Mouse (Mus musculus): ENCODE measurements around the gene Shq1. TPM values are rescaled to one million over a fixed set of nuclear protein-coding genes. Genes with fewer than 3 reads are reported as not detected.

The Shq1 gene
- polyA plus RNA-seq, 1 experiment = 3.8 TPM

DNA sequence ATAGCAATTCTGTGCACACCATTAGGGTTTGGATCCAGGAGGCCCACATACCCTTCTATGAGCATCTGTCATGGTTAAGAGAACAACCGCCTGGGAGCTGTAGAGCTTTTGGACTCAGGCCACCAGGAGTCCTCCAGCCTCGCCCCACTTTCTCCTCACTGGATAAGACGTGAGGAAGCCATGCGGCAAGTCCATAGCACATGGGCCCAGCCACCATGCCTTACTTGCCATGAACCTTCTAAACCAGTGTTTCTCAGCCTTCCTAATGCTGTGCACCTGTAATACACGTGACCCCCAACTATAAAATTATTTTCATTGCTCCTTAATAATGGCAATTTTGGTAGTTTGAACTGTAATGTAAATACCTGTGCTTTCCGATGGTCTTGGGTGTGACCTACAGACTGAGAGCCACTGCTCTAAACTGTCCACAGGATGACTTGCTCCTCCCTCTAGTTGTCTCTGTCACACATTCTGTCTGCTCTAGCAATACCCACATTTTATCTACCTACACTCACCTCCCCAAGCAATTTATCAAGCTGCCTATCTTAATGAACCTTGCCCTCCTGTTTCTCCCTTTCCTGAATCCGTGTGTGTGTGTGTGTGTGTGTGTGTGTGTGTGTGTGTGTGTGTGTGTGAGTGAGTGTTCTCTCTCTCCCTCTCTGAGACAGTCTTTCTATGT lies 59.9 kb downstream of the Shq1 start:
- 69% methylated on average over 7 of the region's 7 CpGs for WGBS
- no peak for DNase-seq (ENCODE audit: low read depth, low spot score)

GRCm38 (mm10) chr6:100610182-100610581 lies 60.8 kb downstream of the Shq1 start:
- 67% methylated on average over 8 of the region's 8 CpGs for WGBS
- no peak for DNase-seq (ENCODE audit: low read depth, low spot score)

DNA sequence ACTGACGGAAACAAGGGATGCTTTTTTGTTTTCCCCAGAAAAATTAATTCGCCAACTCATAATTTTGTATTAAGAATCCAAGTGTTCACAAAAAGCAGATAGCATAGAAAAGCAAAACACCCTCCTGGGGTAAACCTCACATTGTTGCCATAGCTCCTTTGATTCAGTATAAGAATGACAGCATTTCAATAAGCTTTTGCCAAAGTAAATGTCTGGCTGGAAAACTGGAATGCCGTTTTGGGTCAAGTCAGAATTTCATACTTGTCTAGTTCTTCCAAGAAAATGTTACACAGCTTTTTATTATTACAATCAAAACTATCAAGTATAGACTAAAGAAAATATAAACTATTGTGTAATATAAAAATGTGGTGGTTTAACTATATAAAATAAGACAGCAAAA lies 61.7 kb downstream of the Shq1 start:
- WGBS = 92% methylated on average over 3 of the region's 3 CpGs
- no peak for DNase-seq (ENCODE audit: low read depth, low spot score)

DNA sequence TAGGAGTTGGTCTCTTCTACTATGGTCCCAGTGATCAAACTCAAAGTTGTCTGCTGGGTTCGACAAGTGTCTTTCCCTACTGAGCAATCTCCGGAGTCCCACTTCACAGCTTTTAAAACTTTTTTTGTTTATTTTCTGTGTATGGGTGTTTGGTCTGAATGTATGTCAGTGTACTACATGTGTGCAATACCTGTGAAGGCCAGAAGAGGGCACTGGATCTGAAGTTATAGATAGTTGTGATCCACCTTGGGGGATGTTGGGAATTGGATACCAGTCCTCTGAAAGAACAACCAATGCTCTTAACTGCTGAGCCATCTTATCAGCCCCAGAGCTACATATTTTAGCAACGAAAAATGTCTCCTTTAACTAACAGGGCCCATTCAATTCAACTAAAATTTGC lies 62.5 kb downstream of the Shq1 start:
- 95% methylated on average over 3 of the region's 3 CpGs for WGBS

GRCm38 (mm10) chr6:100606805-100607204 lies 64.2 kb downstream of the Shq1 start:
- DNase-seq (ENCODE audit: low read depth, low spot score) = no peak
- WGBS = 82% methylated on average over 4 of the region's 4 CpGs

More for the DNA sequence above, 62.5 kb downstream of the Shq1 start:
- DNase-seq (ENCODE audit: low read depth, low spot score) = peak; percentile 4

- no peak for DNase-seq (ENCODE audit: low read depth, low spot score)
- 76% methylated on average over 6 of the region's 6 CpGs for WGBS
Observed at GRCm38 (mm10) chr6:100603702-100604101, 67.3 kb downstream of the Shq1 start.

DNA sequence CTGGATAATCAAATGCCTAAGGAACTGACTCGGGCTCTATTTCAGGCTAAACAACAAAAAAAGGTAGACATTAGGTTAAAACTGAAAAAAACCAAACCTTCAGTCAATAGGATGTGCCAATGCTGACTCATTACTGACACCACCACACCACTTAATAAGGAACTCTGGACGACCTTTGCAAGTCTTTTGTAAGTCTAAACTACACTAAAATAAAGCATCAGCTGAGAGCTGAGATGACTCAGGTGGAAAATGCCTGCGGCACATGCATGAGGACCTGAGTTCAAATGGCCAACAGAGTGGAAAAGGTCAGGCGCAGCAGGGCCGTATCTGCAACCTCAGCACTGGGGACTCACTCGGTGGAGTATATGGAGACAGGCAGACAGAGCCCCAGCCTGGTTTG lies 69.3 kb downstream of the Shq1 start:
- WGBS = 83% methylated on average over 6 of the region's 6 CpGs
- DNase-seq (ENCODE audit: low read depth, low spot score) = no peak

DNA sequence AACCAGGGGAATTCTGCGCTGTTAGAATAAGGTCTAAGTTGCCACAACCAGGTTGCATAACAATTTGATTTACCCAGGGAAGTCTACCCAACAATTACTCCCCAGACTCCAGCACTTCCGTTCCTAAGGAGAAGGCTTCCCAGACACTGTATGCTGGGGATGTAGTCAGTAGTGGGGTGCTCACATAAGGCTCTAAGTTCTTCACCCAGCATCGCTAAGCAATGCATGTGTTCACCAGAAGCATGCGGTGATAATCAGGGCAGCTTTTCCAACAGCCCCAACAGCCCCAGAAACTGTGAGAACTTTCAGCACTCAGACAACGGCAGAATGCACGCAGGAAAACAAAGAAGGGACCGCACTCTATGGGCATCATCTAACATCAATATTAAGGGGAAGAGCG lies 77.1 kb downstream of the Shq1 start:
- DNase-seq (ENCODE audit: low read depth, low spot score) = no peak
- WGBS = 93% methylated on average over 8 of the region's 8 CpGs

GRCm38 (mm10) chr6:100592991-100593390 lies 78.0 kb downstream of the Shq1 start:
- WGBS = 69% methylated on average over 7 of the region's 7 CpGs
- no peak for DNase-seq (ENCODE audit: low read depth, low spot score)

- 81% methylated on average over 4 of the region's 4 CpGs for WGBS
- DNase-seq (ENCODE audit: low read depth, low spot score) = no peak
Observed at GRCm38 (mm10) chr6:100590602-100591001, 80.4 kb downstream of the Shq1 start.

GRCm38 (mm10) chr6:100588876-100589275 lies 82.1 kb downstream of the Shq1 start:
- no peak for DNase-seq (ENCODE audit: low read depth, low spot score)
- 61% methylated on average over 3 of the region's 3 CpGs for WGBS

- 91% methylated on average over 5 of the region's 5 CpGs for WGBS
- DNase-seq (ENCODE audit: low read depth, low spot score) = no peak
Observed at GRCm38 (mm10) chr6:100586758-100587157, 84.2 kb downstream of the Shq1 start.

DNA sequence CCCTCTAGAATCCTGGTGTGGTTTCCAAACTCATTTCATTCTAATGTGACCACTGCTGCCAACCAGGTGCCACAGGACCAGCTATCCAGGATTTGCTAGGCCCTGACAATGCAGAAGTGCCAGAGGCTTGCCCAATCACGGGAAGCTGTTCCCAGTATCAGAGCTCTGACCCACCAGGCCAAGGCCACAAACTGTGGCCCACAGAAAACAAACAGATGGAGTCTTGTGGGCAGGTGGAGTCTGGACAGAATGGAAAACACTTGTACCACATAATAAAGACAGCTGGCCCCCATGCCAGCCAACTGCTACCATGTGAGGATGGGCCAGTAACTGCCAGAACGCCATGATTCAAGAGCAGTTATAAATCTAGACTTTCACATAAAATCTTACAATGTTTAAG lies 89.0 kb downstream of the Shq1 start:
- no peak for DNase-seq (ENCODE audit: low read depth, low spot score)
- 91% methylated on average over 2 of the region's 2 CpGs for WGBS

- DNase-seq (ENCODE audit: low read depth, low spot score) = no peak
Observed at GRCm38 (mm10) chr6:100581056-100581455, 89.9 kb downstream of the Shq1 start.

GRCm38 (mm10) chr6:100577590-100577989 lies 93.4 kb downstream of the Shq1 start:
- 96% methylated on average over 6 of the region's 6 CpGs for WGBS
- DNase-seq (ENCODE audit: low read depth, low spot score) = no peak

DNA sequence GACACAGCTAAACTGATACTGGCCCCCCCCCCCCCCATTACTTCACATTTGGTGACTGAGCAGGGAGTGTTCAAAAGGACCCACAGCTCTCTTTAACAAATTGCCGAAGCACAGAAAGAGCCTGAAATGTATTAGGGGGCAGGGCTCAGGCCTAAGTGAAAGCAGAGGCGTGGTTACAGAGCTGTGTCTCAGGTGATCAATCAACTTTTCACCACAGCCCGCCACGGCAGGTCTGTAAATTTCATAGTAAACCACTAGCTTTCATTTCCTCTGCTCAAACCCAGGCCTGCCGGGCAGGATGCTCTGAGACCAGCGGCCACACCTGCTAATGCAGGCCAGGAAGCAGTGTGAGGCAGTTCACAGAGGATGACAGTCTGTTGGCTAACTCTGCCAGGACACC lies 94.8 kb downstream of the Shq1 start:
- no peak for DNase-seq (ENCODE audit: low read depth, low spot score)
- WGBS = 57% methylated on average over 6 of the region's 6 CpGs

DNA sequence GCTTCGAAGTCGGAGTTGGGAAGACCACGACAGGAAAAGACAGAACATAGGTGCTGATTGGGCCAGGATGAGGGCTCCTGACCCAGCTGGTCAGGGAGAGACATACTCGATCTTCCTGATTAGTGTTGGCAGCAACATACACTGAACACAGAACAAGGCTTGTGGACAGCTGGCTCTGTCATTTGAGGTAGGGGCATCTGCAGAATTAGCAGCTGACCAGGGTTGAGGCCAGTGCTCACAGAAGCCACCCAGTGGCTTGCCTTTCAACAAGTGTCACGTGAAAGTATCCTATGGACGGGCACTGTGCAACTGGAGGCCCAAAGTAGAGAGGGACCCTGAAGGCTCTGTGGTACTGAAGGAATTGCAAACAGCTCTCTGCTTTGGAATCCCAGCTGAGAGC lies 104.2 kb downstream of the Shq1 start:
- WGBS = 88% methylated on average over 6 of the region's 6 CpGs
- no peak for DNase-seq (ENCODE audit: low read depth, low spot score)

DNA sequence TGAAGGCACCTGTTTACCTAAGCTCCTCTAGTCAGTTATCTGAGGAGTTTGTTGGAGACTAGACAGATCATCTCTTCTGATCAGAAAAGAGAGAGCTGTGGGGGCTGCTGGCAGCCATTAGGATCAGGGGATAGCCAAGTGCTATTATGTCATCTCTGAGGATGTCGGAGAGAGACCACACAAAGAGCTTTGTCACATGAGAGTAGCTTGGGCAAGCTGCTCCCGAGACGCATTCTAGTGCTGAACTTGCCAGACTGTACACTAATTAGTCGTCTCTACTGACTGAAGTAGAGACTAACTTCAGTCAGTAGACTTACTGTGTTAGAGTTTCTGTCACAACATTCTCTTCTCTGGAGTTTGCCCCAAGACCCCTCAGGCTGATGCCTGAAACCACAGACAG lies 106.4 kb downstream of the Shq1 start:
- no peak for DNase-seq (ENCODE audit: low read depth, low spot score)
- 76% methylated on average over 4 of the region's 4 CpGs for WGBS

- DNase-seq (ENCODE audit: low read depth, low spot score) = peak; percentile 27
- WGBS = 6% methylated on average over 38 of the region's 38 CpGs
Observed at GRCm38 (mm10) chr6:100563552-100564341, 107.2 kb downstream of the Shq1 start.

DNA sequence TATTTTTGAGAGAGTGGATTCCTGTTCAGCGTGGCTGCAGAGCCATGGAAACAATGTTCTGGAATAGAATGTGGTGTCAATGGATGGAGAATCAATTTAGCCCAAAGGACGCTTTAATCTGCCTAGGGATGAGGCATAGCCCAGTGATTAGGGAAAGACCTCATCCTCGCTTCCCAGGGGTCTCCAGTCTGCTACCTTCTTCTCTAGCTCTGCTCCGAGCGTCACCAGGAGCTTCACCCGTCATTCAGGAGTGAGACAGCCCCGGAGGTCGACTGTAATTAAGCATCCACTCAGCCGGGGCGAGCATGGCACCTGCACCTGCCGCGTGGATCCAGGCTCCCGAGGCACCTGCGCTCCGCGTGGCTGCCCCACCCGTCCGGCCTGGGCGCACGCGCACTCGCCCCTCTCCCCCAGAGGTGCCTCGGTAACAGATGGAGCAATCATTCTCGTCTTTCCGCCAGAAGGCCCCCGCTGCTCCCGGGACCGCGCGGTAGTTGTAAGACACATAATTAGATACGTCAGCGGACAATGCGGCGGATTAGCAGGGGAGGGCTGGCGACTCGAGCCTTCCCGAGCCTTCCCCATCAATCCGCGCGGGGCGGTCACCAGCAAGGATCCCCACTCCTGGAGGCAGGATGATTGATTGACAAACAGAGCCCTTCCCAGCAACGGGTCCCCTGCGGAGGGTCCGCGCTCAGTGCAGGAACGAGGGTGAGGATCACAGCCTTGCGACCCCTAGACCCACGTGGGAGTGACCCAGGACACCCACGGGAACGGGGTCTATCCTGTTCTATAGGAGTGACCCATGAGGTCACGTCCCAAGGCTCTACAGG lies 108.0 kb downstream of the Shq1 start:
- 3% methylated on average over 51 of the region's 51 CpGs for WGBS
- no peak for DNase-seq (ENCODE audit: low read depth, low spot score)
